Mouse (Mus musculus): Measurements from ENCODE around the gene Trpv4.

- TF ChIP-seq GATA1 (IDR thresholded peaks at IDR 0.05; ENCODE audit: low read length) (no peak), TAL1 (IDR thresholded peaks at IDR 0.05; ENCODE audit: low read length) (no peak)
Observed at GRCm38 (mm10) chr5:114583046-114583445, 75.2 kb downstream of the Trpv4 start.
